Mouse (Mus musculus): ENCODE measurements around the gene Nod2.

Nod2 gene

DNA sequence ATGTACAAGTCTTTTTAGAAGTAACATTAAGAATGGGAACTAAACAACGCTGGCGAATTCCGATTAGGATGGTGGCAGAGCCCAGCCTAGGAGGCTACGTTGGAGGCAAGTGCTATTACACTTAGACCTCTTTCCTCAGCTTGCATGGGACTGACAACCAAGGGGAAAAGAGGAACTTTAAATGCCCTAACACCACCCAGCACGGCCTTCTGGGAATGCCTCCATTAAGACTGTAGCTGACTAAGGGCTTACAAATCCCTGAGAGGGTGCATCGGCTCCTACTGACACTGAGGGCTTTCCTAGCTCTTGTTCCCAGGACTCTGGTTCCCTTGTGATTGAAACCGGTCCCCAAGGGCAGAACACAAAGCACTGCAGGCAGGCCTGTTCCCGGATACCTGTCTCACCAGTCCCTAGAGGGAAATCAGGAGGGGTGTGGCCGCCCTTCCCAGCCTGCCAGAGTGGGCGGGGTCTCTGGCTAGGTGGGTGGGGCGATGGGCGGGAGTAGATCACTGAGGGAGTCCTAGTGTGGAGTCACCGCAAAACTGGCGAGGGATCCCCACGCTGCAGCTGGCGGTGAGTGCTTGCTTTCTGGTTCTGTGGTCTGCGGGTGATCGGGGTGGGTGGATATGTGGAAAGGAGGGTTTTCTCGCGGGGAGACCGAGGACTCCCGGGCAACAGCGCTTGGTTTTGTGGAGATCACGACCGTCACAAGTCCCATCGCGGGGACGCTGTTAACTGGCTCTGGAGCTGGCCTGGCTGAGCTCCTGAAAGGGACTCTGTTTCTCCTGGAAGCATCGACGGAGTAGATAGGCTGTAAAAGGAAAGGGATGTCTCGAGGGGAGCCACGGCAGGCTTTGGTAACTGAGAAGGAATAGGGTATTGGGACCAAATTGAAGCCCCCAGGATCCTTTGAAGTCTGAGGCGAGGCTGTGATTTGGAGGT lies at the start of gene Nod2:
Gene Nod2, plus strand, starts transcription at position 479 of the 942 bp plus-strand sequence.
- DNase-seq (ENCODE audit: low spot score in 2 of 2): peak; percentile 89 to 92

DNA sequence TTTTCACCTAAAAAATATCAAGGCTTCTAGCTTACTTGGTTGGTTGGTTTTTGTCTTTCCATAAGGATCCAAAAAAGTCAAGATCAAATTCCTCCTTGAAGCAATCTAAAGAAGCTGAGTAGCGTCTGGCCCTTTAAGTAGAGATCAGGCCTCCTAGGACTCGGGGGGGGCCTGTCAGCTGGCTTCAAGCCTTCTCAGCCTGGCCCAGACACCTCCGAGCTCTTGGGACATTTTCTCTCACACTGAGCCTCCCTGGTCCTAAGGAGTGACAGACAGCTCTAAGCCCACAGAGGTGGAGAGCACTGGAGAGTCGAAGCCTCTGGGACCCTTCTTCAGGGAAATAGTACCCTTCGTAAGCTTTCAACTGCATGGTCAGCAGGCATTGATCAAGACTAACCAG lies 48.5 kb upstream of the Nod2 start:
- no peak for DNase-seq (ENCODE audit: low spot score in 2 of 2)

DNA sequence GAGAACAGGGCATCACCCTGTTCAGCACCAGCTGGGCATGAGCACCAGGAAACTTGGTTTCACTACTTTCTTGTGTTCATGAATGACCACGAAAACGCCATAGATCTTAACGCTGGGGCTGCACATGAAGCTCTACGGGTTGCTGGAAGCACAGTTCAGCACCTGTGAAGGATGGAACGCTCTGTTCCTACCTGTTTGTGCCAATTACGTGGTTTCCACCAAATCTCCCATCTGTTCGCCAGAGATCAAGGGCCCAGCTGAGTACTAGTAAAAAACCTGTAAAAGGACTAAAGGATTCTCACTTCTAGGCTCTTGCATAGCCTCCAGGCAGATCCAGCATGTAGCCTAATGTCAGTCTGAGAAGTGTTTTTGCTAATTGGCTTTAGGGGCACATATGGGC lies 47.6 kb upstream of the Nod2 start:
- DNase-seq (ENCODE audit: low spot score in 2 of 2): no peak

DNA sequence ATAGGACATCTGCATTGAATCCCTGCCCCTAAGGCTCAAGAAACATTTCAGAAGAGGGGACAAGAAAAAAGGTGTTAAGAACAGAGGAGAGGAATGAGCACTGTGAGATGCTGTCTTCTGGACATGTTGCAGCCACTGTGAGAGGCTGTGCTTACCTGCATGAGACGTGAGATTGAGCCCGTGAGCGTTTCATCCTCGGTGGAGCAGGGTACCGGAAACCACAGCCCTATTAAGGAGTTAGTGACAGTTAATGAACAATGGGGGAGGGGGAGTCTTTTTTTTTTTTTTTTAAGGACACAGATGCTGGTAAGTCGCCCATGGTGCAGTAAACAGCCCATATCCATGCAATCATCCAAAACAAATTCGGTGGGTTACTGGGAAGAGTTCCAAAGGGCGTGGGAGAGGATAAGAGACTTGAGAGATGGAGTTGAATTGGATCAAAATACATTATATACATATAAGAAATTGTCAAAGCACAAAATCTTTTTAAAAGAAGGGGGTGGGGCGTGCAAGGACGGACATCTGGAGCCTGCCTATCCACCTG lies 43.6 kb upstream of the Nod2 start:
- no peak for DNase-seq (ENCODE audit: low spot score in 2 of 2)

DNA sequence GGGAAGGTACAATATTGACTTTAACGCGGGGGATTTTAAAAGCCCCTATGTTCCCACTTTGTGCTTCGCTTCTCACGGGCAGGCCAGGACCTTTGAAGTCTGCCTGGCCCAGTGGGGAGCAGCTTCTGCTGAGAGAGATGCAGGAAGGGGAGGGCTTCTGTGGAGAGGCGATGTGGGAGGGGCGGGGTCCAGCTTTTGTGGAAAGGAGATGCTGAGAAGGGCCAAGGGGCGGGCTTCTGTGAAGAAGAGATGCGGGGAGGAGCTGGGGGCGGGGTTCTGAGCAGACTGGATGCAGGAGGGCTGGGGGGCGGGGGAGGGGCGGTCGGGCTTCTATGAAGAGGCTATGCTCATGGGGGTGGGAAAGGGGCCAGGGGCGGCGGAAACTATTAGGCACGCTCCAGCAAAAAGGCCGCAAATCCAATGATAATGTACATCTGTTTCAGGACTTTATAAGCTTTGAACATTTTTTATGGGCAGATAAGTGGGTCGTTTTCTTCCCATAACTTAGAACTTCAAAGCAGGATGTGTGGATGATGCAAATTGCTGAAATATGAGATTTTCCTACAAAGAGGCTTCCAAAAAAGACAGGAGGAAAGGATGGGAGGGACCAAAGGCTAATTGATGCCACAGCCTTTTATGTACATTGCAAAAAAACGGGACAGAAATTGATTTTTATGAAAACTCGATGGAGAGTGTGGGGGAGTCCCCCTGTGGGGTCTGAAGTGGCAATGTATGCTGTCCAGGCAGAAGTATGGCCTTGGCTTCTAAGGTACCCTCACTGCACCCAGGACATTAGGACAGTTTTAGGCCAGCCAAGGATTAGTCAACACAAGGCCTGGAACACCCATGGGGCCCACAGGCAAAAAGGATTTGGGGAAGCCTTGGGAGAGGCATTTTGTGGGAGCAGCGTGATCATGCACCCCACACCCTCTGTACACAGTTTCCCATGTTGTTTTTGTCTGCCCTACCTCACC lies 42.8 kb upstream of the Nod2 start:
- peak; percentile 19 to 30 for DNase-seq (ENCODE audit: low spot score in 2 of 2)

DNA sequence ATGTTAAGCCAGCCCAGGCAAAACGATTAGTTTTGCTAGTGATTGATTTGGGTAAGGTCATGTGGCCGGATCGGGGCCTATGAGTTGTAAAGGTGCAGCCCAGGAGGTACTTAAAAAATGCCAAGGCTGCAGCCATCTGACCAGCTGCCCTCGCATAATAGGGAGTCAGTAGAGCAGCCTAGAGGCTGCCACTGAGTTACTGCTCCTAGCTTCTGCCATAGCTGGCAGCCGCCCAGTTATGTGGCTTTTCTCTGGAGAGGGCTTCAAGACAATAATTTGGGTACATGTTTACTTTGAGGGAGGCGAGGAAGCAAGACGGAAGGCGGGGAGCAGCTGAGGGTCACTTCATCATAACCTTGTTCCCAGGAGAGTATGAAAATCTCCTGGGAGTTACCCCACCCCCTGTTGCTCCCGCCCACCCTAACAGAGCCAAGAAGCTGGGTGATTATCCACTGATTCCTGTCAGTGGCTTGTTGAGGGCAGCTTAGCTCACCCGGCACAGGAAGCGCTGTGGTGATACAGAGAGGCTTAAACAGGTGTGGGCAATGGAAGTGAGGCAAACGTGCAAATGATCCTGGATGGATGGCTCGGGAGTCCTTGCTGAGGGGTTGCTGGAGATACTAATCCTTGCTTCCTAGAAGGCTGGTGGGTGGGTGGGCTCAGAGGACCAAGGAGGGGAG lies 41.6 kb upstream of the Nod2 start:
- DNase-seq (ENCODE audit: low spot score in 2 of 2): no peak

DNA sequence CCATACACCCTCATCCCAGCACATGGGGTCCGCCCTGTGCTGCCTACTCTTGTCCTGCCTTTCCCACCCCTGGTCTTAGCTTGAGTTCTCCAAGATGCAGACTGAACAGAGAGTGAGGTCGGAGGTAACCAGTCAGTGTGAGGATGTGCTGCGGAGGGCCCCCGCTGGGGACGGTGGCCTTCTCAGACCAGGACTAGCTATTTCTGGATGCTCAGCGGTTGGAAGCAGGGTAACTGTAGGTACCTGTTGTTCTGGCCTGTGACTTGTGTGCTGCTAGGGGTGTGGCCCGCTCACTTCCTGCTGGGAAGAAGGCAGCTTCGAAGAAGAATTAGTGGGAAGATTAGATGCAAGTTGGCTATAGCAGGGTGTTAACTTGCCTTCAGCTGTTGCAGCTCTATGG lies 38.1 kb upstream of the Nod2 start:
- DNase-seq (ENCODE audit: low spot score in 2 of 2): no peak

DNA sequence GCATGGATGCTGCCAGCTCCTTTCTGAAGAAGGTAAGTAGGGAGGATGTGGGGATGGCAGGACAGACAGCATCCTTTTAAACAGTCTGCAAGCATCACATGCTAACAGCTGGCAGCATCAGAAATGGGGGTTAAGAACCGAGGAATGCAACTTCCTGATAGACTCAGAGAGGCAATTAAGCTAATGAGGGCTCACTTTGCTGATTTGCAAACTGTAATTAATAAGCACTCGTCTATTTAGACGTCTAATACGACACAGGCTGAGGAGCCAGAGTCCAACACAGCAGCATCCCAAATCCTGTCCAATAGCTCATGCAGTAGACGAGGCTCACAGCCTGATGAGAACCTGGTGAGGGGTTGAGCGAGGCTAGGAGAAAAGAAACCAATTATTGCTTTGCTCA lies 36.8 kb upstream of the Nod2 start:
- DNase-seq (ENCODE audit: low spot score in 2 of 2): no peak

DNA sequence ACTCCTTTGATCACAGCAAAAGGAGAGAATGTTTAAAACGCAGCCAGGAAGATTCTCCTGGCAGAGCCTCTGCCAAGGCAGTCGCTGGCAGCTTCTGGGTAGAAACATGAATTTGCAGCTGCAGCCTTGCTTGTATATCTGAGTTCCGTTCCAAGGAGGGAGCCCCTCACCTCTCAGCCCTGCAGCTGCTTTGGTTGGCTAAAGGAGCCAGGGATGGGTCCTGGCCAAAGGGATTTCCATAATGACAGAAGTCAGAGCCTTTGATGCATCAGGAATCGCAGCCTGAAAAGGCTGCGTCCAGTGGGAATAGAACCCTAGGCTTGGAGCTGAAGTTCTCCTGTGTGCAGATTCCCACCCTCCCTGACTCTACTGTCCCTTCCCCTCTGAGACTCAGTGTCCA lies 32.1 kb upstream of the Nod2 start:
- no peak for DNase-seq (ENCODE audit: low spot score in 2 of 2)

DNA sequence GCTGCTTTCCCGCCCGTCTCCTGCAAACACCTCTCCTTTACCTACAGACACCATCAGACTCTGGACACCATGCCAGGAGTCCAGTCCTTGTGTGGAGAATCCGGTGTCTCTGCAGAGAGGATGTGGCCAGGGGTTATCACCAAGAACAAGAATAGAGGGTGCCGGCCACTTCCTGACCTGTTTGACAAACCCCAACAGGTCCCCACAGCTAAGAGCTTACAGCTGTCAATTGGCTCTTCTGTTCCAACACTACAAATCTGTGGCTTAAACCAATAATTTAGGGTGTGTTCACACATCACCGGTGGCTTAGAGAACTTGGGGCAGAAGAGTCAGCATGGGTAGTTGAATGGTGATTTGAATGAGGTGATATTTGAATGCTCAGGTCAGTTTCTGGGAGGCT lies 28.5 kb upstream of the Nod2 start:
- no peak for DNase-seq (ENCODE audit: low spot score in 2 of 2)

DNA sequence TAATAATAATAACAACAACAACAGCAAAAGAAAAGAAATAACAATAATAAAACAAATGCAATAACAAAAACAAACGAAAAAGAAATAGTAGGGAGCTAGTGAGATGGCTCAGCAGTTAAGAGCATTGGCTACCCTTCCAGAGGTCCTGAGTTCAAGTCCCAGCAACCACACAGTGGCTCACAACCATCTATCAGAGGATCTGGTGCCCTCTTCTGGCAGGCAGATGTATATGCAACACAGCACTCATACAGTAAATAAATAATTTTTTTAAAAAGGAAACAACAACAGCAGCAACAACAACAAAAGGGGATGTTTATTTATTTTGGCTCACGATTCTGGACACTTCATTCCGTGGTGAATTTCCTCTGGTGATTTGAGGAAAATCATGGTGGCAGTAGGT lies 27.6 kb upstream of the Nod2 start:
- DNase-seq (ENCODE audit: low spot score in 2 of 2): no peak

DNA sequence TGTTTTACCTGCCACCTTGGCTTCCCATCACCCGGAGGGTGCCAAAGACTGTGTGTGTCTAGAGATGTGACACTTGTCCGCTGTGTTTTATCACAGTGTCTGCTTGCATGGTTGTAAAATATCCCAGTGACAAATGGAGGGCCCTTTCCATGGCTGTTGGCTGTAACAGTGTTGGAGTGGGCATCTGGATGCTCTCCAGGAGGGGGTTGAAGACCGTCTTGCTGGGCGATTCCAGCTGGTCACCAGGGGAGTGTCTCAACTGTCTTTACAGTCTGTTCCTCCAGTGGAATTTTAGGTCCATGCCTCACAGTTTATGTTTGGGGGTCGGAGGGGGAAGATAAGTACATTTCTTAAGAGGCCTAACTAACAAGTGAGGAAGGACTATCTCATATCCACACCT lies 26.2 kb upstream of the Nod2 start:
- DNase-seq (ENCODE audit: low spot score in 2 of 2): no peak

DNA sequence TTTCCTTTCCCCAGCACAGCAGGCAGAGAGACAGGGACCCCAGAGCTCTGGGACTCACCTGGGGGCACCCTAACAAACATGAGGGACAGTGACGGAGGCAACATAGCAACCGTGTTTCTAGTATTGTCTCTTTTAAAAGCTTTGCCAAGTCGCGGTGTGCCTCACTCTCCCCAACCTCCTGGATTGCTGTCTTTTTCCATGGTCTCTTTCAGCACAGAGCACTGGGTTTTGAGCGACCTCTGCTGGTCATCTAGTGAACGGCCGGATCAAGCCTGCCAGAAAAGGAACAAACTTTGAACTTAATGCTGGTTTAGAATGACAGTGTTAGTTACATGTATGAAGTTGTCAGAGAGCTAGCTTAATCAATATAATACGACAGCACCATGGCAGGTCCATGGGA lies 25.7 kb upstream of the Nod2 start:
- DNase-seq (ENCODE audit: low spot score in 2 of 2): peak; percentile 11 to 70

DNA sequence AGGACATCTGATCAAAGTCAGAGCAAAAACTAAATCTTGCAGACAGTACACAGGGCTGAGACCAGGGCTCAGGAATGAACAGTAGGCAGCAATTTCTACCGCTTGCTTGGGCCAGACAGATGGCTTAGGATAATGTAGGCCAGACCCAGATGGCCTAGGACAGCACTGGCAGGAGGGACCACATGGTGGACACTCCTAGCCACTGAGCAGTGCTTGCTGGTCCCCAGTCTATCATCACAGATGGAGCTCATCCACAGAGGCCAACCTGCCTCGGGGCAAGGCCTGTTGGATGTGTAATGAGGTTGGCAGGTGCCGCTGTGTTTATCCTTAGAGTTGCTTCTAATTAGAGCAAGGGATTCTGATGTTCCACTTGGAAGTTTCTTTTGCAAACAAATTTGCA lies 23.8 kb upstream of the Nod2 start:
- no peak for DNase-seq (ENCODE audit: low spot score in 2 of 2)

DNA sequence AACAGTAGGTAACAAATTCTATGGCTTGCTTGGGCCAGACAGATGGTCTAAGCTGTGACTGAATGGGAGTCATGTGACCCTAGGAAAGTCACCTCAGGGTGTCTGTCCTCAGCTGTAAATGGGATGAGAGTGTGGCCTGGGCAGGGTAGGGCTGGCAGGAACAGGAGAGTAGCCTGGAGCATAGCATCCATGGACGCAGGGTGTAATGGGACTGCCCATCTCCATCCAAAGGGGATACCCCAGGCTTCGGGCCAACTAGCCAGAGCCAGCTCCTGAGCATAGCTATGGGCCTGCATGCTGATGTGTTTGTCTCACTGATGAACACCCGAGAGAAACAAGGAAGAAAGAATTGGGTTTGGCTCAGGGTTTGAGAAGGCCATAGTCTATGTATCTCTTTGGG lies 22.8 kb upstream of the Nod2 start:
- no peak for DNase-seq (ENCODE audit: low spot score in 2 of 2)

DNA sequence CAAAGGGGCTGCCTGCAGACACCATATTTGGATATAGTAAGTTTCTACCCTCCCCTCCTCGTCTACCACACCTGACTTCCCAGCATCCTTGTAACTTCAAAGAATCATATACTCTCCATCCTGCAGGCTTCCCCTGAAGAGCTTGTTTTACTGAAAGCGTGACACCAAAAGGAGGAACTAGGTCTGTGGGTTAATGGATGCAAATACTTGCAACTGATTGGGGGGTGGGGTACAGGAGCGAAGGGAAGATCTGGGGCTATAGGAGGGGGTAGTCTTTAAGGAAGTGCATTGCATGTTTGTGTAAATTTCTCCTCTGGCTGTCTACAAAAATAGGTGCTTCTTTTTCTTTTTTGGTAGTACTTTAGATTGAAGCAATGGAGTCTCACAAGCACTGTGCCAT lies 20.7 kb upstream of the Nod2 start:
- DNase-seq (ENCODE audit: low spot score in 2 of 2): no peak

DNA sequence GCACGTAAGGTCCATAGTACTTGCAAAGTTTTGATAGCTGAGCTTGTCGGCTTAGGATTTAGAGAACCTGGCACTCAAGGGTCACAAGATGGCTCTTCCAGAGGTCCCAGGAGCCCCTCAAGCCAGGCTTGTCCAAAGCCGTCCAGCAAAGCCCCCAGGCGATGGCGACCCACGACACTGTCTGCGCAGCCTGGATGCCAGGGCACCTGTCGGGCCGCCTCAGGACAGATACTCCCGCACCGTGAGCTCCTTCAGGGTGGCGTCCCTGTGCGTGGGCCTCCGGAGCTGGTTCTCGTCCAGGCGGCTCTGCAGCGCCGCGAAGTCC lies 20.2 kb upstream of the Nod2 start:
- DNase-seq (ENCODE audit: low spot score in 2 of 2): no peak

DNA sequence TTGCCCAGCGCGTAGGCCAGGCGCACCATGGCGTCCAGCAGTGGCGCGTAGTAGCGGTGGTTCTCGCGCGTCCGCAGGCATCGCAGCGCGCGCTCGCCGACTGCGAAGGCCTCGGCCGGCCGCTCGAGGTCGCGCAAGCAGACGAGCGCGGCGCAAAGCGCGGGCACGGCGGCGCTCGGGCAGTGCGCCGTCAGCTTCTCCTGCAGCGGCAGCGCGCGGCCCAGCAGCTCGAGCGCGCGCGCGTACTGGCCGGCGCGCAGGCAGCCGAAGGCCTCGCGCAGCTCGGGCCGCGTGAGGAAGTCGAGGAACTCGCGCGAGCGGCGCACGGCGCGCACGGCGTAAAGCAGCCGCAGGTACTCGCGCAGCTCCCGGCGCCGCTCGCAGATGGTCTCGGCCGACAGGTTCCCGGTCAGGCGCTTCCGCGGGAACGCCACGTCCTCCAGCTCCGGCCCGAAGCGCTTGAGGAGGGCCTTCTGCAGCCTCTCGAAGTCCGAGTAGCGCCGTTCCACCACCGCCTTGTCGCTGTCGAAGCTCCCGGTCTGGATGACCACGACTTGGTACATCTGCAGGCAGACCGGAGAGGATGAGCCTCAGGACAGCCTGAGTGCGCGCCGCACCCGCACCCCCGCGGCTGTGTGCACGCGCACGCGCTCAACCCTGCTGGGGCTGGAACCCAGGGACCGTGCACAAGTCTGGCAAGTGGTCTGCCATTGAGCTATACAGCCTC lies 19.7 kb upstream of the Nod2 start:
- peak; percentile 68 to 71 for DNase-seq (ENCODE audit: low spot score in 2 of 2)

DNA sequence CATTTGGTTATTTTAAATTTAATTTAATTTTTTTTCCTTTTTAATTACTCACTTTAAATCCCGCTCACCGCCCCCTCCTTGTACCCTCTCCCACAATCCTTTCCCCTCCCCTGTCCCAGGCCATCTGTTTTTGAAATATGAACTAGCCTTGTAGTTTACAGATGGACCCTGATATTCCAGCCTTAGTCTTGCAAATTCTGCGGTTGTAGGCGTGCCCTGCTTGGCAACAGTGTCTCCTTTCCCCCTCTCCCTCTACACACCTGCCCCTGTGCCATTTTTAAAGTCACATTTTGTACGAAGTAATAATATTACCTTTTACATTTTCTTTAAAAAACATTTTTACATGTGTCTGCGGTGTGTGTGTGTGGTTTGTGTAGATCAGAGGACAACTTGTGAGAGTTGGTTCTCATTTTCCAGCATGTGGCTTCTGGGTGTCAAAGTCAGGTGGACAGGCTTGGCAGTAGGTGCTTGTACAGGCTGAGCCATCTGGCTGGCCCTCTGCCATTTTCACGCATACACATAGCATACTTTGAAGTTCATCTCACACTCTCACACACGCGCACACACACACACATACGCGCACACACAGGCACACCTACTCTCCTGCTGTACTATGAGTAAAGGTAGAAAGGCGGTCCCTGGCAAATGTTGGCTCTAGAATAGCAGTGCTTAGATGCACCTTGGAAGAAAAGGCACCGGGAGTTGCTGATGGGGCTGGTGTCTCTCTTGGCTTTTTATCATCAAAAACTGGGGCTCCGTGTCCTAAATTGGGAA lies 18.9 kb upstream of the Nod2 start:
- DNase-seq (ENCODE audit: low spot score in 2 of 2): no peak

DNA sequence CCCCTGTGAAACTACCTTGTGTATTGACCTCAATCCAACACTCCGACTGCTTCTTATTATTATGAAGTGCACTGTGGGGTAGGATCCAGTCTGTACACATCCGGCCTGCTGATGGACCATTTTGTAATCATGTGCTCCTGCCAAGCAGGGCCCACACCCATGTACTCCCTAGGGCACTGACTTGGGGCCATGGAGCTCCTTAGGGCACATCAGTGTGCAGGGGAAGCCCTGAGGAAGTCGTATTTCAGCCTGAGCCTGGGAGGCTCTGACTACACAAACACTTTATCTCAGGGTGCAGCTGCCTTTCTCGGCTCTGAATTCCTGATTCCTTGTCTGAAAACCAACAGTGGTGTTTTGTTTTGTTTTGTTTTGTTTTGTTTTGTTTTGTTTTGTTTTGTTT lies 16.9 kb upstream of the Nod2 start:
- peak; percentile 30 to 49 for DNase-seq (ENCODE audit: low spot score in 2 of 2)
